Mouse (Mus musculus): ENCODE measurements around the gene Ypel2. TPM values are rescaled to one million over a fixed set of nuclear protein-coding genes. Genes with fewer than 3 reads are reported as not detected.

The Ypel2 gene
- polyA plus RNA-seq, 1 experiment from 2014 or later: 2.4 TPM

- 51% methylated on average over 11 of the region's 11 CpGs for WGBS (ENCODE audit: insufficient replicate concordance)
- no peak overlapping the region for H3K9ac ChIP-seq (ENCODE audit: low read depth, low read length)
- H3K9me3 ChIP-seq (replicated peaks; ENCODE audit: control insufficient read depth, low read length): no peaks in the 10 kb centered on the region
- no peaks in the 10 kb centered on the region for H3K36me3 ChIP-seq (ENCODE audit: control insufficient read depth, insufficient read depth)
- ATAC-seq (ENCODE audit: low read depth): peak; percentile 88
- no peak overlapping the region for H3K4me2 ChIP-seq (ENCODE audit: low read depth, low read length)
- peak overlapping the region; percentile 87 for H3K27ac ChIP-seq (ENCODE audit: low read length)
- H3K4me3 ChIP-seq (ENCODE audit: low read depth, low read length): no peak overlapping the region
- no peaks in the 10 kb centered on the region for H3K27me3 ChIP-seq (ENCODE audit: control insufficient read depth, insufficient read depth, low read depth, low read length)
- H3K4me1 ChIP-seq (ENCODE audit: control insufficient read depth, low read depth, low read length): peaks cover 44% of the 10 kb centered on the region
Measured at GRCm38 (mm10) chr11:86961510-86962303, 31.8 kb downstream of the Ypel2 start.

- Histone ChIP-seq H3K36me3 (ENCODE audit: control insufficient read depth, insufficient read depth) (no peaks in the 10 kb centered on the region), H3K9ac (ENCODE audit: low read depth, low read length) (no peak overlapping the region), H3K4me3 (ENCODE audit: low read depth, low read length) (no peak overlapping the region), H3K9me3 (replicated peaks; ENCODE audit: control insufficient read depth, low read length) (no peaks in the 10 kb centered on the region), H3K27ac (ENCODE audit: low read length) (peak overlapping the region; percentile 55; the same call in 1 of the 2 replicates), H3K4me1 (ENCODE audit: control insufficient read depth, low read depth, low read length) (peaks cover 55% of the 10 kb centered on the region), H3K4me2 (ENCODE audit: low read depth, low read length) (no peak overlapping the region), H3K27me3 (ENCODE audit: control insufficient read depth, insufficient read depth, low read depth, low read length) (no peaks in the 10 kb centered on the region)
- no peak for ATAC-seq (ENCODE audit: low read depth)
- 55% methylated on average over 2 of the region's 2 CpGs for WGBS (ENCODE audit: insufficient replicate concordance)
Measured at GRCm38 (mm10) chr11:86960331-86960730, 33.2 kb downstream of the Ypel2 start.

- Histone ChIP-seq H3K4me3 (ENCODE audit: low read depth, low read length) (no peak overlapping the region), H3K9ac (ENCODE audit: low read depth, low read length) (no peak overlapping the region), H3K27me3 (ENCODE audit: control insufficient read depth, insufficient read depth, low read depth, low read length) (no peaks in the 10 kb centered on the region), H3K4me1 (ENCODE audit: control insufficient read depth, low read depth, low read length) (peaks cover 59% of the 10 kb centered on the region), H3K4me2 (ENCODE audit: low read depth, low read length) (no peak overlapping the region), H3K36me3 (ENCODE audit: control insufficient read depth, insufficient read depth) (no peaks in the 10 kb centered on the region), H3K9me3 (replicated peaks; ENCODE audit: control insufficient read depth, low read length) (no peaks in the 10 kb centered on the region), H3K27ac (ENCODE audit: low read length) (peak overlapping the region; percentile 12; the same call in 1 of the 2 replicates)
- ATAC-seq (ENCODE audit: low read depth): no peak
- WGBS (ENCODE audit: insufficient replicate concordance): 47% methylated on average over 12 of the region's 12 CpGs
Measured at GRCm38 (mm10) chr11:86958721-86959675, 34.5 kb downstream of the Ypel2 start.

GRCm38 (mm10) chr11:86958182-86958581 is 35.3 kb downstream of the Ypel2 start:
- no peak for ATAC-seq (ENCODE audit: low read depth)
- H3K9me3 ChIP-seq (replicated peaks; ENCODE audit: control insufficient read depth, low read length): no peaks in the 10 kb centered on the region

GRCm38 (mm10) chr11:86956363-86956762 is 37.1 kb downstream of the Ypel2 start:
- Histone ChIP-seq H3K9ac (ENCODE audit: low read depth, low read length) (no peak overlapping the region), H3K4me1 (ENCODE audit: control insufficient read depth, low read depth, low read length) (peaks cover 37% of the 10 kb centered on the region), H3K4me2 (ENCODE audit: low read depth, low read length) (no peak overlapping the region), H3K4me3 (ENCODE audit: low read depth, low read length) (no peak overlapping the region), H3K9me3 (replicated peaks; ENCODE audit: control insufficient read depth, low read length) (no peaks in the 10 kb centered on the region), H3K27ac (ENCODE audit: low read length) (no peak overlapping the region), H3K27me3 (ENCODE audit: control insufficient read depth, insufficient read depth, low read depth, low read length) (no peaks in the 10 kb centered on the region), H3K36me3 (ENCODE audit: control insufficient read depth, insufficient read depth) (no peaks in the 10 kb centered on the region)
- peak; percentile 9; the same call in 1 of the 2 replicates for ATAC-seq (ENCODE audit: low read depth)
- WGBS (ENCODE audit: insufficient replicate concordance): 46% methylated on average over 2 of the region's 2 CpGs

More at GRCm38 (mm10) chr11:86958182-86958581, 35.3 kb downstream of the Ypel2 start:
- Histone ChIP-seq H3K9ac (ENCODE audit: low read depth, low read length) (no peak overlapping the region), H3K4me1 (ENCODE audit: control insufficient read depth, low read depth, low read length) (peaks cover 51% of the 10 kb centered on the region), H3K36me3 (ENCODE audit: control insufficient read depth, insufficient read depth) (no peaks in the 10 kb centered on the region), H3K4me2 (ENCODE audit: low read depth, low read length) (no peak overlapping the region), H3K27ac (ENCODE audit: low read length) (peak overlapping the region; percentile 37; the same call in 1 of the 2 replicates), H3K4me3 (ENCODE audit: low read depth, low read length) (no peak overlapping the region), H3K27me3 (ENCODE audit: control insufficient read depth, insufficient read depth, low read depth, low read length) (no peaks in the 10 kb centered on the region)
- 32% methylated on average over 6 of the region's 6 CpGs for WGBS (ENCODE audit: insufficient replicate concordance)

- no peak overlapping the region for H3K9ac ChIP-seq (ENCODE audit: low read depth, low read length)
- no peak for ATAC-seq (ENCODE audit: low read depth)
- no peak overlapping the region for H3K4me3 ChIP-seq (ENCODE audit: low read depth, low read length)
- no peak overlapping the region for H3K27ac ChIP-seq (ENCODE audit: low read length)
- H3K4me2 ChIP-seq (ENCODE audit: low read depth, low read length): no peak overlapping the region
- no peaks in the 10 kb centered on the region for H3K9me3 ChIP-seq (replicated peaks; ENCODE audit: control insufficient read depth, low read length)
- no peaks in the 10 kb centered on the region for H3K36me3 ChIP-seq (ENCODE audit: control insufficient read depth, insufficient read depth)
- no peaks in the 10 kb centered on the region for H3K27me3 ChIP-seq (ENCODE audit: control insufficient read depth, insufficient read depth, low read depth, low read length)
- 61% methylated on average over 15 of the region's 15 CpGs for WGBS (ENCODE audit: insufficient replicate concordance)
- H3K4me1 ChIP-seq (ENCODE audit: control insufficient read depth, low read depth, low read length): peaks cover 26% of the 10 kb centered on the region
Measured at GRCm38 (mm10) chr11:86954616-86955270, 38.8 kb downstream of the Ypel2 start.

GRCm38 (mm10) chr11:86953096-86953495 is 40.4 kb downstream of the Ypel2 start:
- Histone ChIP-seq H3K4me3 (ENCODE audit: low read depth, low read length) (no peak overlapping the region), H3K9ac (ENCODE audit: low read depth, low read length) (no peak overlapping the region), H3K4me1 (ENCODE audit: control insufficient read depth, low read depth, low read length) (peaks cover 19% of the 10 kb centered on the region), H3K4me2 (ENCODE audit: low read depth, low read length) (no peak overlapping the region), H3K27me3 (ENCODE audit: control insufficient read depth, insufficient read depth, low read depth, low read length) (no peaks in the 10 kb centered on the region), H3K36me3 (ENCODE audit: control insufficient read depth, insufficient read depth) (no peaks in the 10 kb centered on the region), H3K27ac (ENCODE audit: low read length) (0 out of 2 replicates have a peak overlapping the region, but pooled peaks have one; percentile 12), H3K9me3 (replicated peaks; ENCODE audit: control insufficient read depth, low read length) (no peaks in the 10 kb centered on the region)
- WGBS (ENCODE audit: insufficient replicate concordance): 58% methylated on average over 8 of the region's 8 CpGs
- peak; percentile 78 for ATAC-seq (ENCODE audit: low read depth)

- Histone ChIP-seq H3K27me3 (ENCODE audit: control insufficient read depth, insufficient read depth, low read depth, low read length) (no peaks in the 10 kb centered on the region), H3K4me3 (ENCODE audit: low read depth, low read length) (no peak overlapping the region), H3K4me2 (ENCODE audit: low read depth, low read length) (no peak overlapping the region), H3K27ac (ENCODE audit: low read length) (0 out of 2 replicates have a peak overlapping the region, but pooled peaks have one; percentile 12), H3K9ac (ENCODE audit: low read depth, low read length) (no peak overlapping the region), H3K9me3 (replicated peaks; ENCODE audit: control insufficient read depth, low read length) (no peaks in the 10 kb centered on the region), H3K4me1 (ENCODE audit: control insufficient read depth, low read depth, low read length) (peaks cover 19% of the 10 kb centered on the region), H3K36me3 (ENCODE audit: control insufficient read depth, insufficient read depth) (no peaks in the 10 kb centered on the region)
- 75% methylated on average over 2 of the region's 2 CpGs for WGBS (ENCODE audit: insufficient replicate concordance)
- no peak for ATAC-seq (ENCODE audit: low read depth)
Measured at GRCm38 (mm10) chr11:86952659-86953058, 40.8 kb downstream of the Ypel2 start.
